Mouse (Mus musculus) liver, adult (tissue): ENCODE measurements at regions not wholly inside any gene's neighbourhood (a gene's known extent, or its start where the extent isn't known, plus 50 kb on each side); places are given as distances from the start of the nearest gene placed in this dataset.

Experiments
- GATA4 ChIP-seq: IDR thresholded peaks from 2 replicates; pipeline ENCODE4 v1.6.1; 2014; ENCODE audit warnings: mild to moderate bottlenecking, low read length; ENCODE audit not compliant: insufficient replicate concordance

GRCm38 (mm10) chr2:170206870-170207269, 59.0 kb upstream of the Zfp217 start:
- TF ChIP-seq GATA4: no peak

- TF ChIP-seq GATA4: no peak
Measured at GRCm38 (mm10) chr2:170206442-170206754, 58.5 kb upstream of the Zfp217 start.

GRCm38 (mm10) chr2:170205591-170206441, 57.9 kb upstream of the Zfp217 start:
- no peak for TF ChIP-seq GATA4

GRCm38 (mm10) chr2:170204768-170205514, 57.0 kb upstream of the Zfp217 start:
- no peak for TF ChIP-seq GATA4

- TF ChIP-seq GATA4: no peak
Measured at GRCm38 (mm10) chr2:170203496-170203895, 55.6 kb upstream of the Zfp217 start.

- no peak for TF ChIP-seq GATA4
Measured at GRCm38 (mm10) chr2:170201816-170202371, 54.0 kb upstream of the Zfp217 start.
